Mouse (Mus musculus): ENCODE data around the gene Kcnh2.

DNA sequence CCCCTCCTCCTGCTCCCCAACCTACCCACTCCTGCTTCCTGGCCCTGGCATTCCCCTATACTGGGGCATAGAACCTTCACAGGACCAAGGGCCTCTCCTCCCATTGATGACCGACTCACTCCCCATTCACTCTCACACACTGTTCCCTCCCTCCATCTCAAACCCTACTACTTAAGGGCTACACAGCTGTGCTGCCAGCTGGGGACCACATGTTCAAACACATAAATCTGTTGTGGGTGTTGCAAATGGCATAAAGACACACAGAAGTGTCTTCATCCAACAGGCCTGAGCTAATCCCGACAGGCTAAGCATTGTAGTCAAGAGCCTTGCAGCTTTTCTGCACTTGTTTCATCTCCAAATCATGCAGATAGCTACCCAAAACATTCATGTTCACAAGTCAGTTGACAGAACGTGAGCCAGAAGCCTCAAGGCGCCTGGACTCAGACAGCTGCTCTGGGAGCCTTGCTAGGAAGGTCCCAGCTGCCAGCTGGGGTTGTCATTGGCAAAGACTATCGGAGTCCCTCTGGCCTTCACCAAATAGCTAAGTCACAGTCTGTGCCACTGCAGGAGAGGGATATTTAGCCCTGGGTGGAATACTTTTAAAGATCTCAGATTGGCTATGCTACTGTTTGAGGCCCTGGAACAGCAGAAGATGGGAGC, 44.2 kb downstream of the Kcnh2 start:
- TF ChIP-seq CTCF (IDR thresholded peaks at IDR 0.05 in 2 of 3, conservative IDR thresholded peaks at IDR 0.05 in 1 of 3; ENCODE audit: control insufficient read depth in 1 of 3, insufficient read depth in 1 of 3, low read depth in 2 of 3, low read length in 3 of 3, poor library complexity in 1 of 3, severe bottlenecking in 1 of 3) (no peak), POLR2AphosphoS5 (IDR thresholded peaks at IDR 0.05; ENCODE audit: borderline replicate concordance, low read depth, low read length) (no peak), USF1 (IDR thresholded peaks at IDR 0.05; ENCODE audit: low read depth, low read length) (no peak), TAL1 (IDR thresholded peaks at IDR 0.05; ENCODE audit: low read length) (no peak)
